Mouse (Mus musculus) E14TG2a.4 (cell line): ENCODE results near the gene Usp5.
"Not testable (repeated sequence)": the region's sequence is repeated elsewhere in the genome, so short reads cannot be mapped to it uniquely, and the experiment has no call there.

Experiments
- H3K27me3 ChIP-seq: 2 replicates; pipeline ENCODE4 v1.6.1; 2014; ENCODE audit warnings: low read length, control low read depth; ENCODE audit not compliant: insufficient read depth
- H3K36me3 ChIP-seq: 2 replicates; pipeline ENCODE4 v1.6.1; 2014; ENCODE audit warnings: low read length, control low read depth; ENCODE audit not compliant: insufficient read depth
- H3K4me1 ChIP-seq: replicated peaks from 2 replicates; pipeline ENCODE4 v1.6.1; 2014; ENCODE audit warnings: low read depth, low read length, control low read depth
- H3K4me3 ChIP-seq: replicated peaks from 2 replicates; pipeline ENCODE4 v1.5.1; 2014; ENCODE audit warnings: mild to moderate bottlenecking, low read length
- H3K9me3 ChIP-seq: 2 replicates; pipeline ENCODE4 v1.6.1; 2014; ENCODE audit warnings: low read length, control low read depth
- CTCF ChIP-seq: conservative IDR thresholded peaks from 2 replicates; pipeline ENCODE4 v1.5.1; 2014; ENCODE audit warnings: low read length
- NANOG ChIP-seq: IDR thresholded peaks from 2 replicates; pipeline ENCODE4 v1.6.1; 2014; ENCODE audit warnings: borderline replicate concordance, low read length, mixed read lengths
- POU5F1 ChIP-seq: IDR thresholded peaks from 2 replicates; pipeline ENCODE4 v1.6.1; 2014; ENCODE audit warnings: low read length, borderline replicate concordance

Gene Usp5

DNA sequence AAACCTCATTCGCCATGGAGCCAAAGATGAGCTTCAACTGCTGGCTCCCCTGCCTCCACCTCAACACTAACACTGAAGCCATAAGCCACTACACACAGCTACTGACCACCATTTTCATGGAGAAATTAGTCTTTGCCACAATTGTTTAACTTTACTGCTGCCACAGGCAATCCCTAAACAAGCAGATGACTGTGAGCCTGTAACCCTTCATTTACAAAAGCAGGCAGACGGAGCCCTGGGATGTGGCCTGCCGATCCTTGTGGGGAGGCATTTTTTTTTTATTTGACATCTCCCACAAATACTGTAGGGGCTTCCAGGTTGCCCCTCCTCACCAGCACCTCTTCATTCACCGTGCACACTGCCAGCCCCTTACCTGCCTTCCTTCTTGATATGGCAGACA lies 12.7 kb downstream of the Usp5 start:
- TF ChIP-seq NANOG (no peak), POU5F1 (no peak), CTCF (no peak)
- H3K36me3 ChIP-seq = peaks cover 85% of the 10 kb centered on the region
- H3K4me3 ChIP-seq = no peak overlapping the region
- peaks cover 47% of the 10 kb centered on the region for H3K4me1 ChIP-seq
- H3K9me3 ChIP-seq = no peaks in the 10 kb centered on the region
- no peaks in the 10 kb centered on the region for H3K27me3 ChIP-seq

DNA sequence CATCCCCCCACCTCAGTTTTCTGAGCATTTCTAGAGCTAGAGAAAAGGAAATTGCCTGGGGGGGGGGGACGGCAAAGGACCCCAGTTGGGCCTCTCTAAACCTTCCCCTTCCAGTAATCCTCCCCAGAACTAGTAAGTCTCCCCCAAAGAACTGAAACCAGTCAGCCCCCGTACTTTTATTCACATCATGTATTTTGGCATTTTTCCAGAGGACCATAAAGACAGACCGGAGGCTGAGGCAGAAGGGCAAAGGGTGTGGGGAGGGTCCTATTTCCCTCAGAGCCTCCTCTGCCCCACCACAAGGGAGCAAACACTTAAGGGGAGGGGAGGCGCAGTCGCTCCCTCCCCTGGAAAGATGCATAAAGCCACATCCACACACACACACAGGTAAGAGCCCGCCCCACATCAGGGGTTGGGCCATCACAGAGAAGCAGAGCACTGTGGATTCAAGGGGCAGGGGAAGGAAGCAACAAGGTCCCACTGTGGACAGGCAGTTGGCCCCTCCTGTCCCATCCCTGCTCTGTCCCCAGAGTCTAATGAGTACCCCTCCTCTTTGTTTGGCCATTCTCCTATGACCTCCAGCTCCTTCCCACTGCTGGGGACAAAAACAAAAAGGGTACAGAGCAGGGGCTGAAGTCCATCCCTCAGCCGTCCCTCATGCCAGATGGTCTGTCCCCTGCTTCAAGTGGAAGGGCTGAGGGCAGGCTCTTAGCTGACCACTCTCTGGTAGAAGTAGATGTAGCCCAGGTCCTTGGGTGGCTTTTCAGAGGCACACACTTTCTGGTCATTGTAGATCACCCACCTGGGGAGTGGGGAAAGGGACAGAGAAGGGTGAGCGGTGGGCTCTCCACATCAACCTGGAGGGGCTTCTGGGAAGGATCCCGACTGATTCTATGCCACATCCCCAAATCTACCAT lies 14.2 kb downstream of the Usp5 start:
- H3K4me1 ChIP-seq = peaks cover 62% of the 10 kb centered on the region
- TF ChIP-seq POU5F1 = no peak
- no peak for TF ChIP-seq CTCF
- no peak for TF ChIP-seq NANOG
- peaks cover 85% of the 10 kb centered on the region for H3K36me3 ChIP-seq
- no peaks in the 10 kb centered on the region for H3K27me3 ChIP-seq
- peak overlapping the region; percentile 87; the same call in 1 of the 2 replicates for H3K4me3 ChIP-seq
- H3K9me3 ChIP-seq = no peaks in the 10 kb centered on the region

DNA sequence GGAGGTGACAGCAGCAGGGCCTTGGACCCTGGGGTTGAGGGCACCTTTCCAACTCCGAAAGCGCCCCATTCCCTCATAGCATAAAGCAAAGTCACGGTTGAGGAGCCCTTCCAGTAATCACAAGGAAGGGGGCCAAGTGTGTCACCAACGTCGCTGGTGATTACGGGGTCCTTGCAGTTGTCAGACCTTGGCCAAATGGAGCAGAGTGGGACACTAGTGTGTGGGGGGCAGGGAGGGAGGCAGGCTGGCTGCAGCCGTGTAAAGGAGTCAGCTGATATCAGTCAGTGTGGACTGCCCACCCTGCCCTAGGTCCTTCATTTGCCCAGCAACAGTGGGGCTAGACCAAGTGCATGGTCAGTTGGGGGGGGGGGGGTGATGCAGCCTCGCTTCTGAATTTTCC lies 14.8 kb downstream of the Usp5 start:
- peak overlapping the region; percentile 87 for H3K4me3 ChIP-seq
- H3K9me3 ChIP-seq = no peaks in the 10 kb centered on the region
- TF ChIP-seq POU5F1 = no peak
- no peak for TF ChIP-seq CTCF
- TF ChIP-seq NANOG = no peak
- peaks cover 68% of the 10 kb centered on the region for H3K4me1 ChIP-seq
- H3K27me3 ChIP-seq = no peaks in the 10 kb centered on the region
- H3K36me3 ChIP-seq = peaks cover 85% of the 10 kb centered on the region

DNA sequence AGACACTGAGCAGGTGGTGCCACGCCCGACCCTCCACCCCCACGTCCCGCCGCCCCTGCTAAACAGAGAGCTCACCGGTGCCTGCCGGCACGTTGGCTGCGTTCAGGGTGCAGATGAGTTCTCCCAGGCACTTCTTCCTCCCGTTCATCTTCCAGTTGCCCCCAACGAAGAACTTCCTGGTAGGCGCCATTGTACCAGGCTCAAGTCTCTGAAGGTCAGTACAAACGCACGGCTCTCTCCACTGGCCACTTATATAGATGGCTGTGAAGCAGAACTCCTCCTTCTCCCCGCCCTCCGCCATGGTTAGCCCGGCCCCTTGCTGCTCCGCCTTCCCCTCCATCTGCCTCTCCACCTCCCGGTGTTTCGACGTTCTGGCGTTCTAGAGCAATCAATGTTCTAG lies 15.4 kb downstream of the Usp5 start, which contains the start of gene Tpi1:
Gene Tpi1 (minus strand): TSS at position 364 of the 400 bp plus-strand sequence.
- Histone ChIP-seq H3K36me3 (peaks cover 83% of the 10 kb centered on the region), H3K4me3 (peak within 1 kb of the TSS; percentile 87), H3K9me3 (no peaks in the 10 kb centered on the region), H3K4me1 (peaks cover 70% of the 10 kb centered on the region), H3K27me3 (no peaks in the 10 kb centered on the region)
- TF ChIP-seq POU5F1 (no peak), NANOG (no peak), CTCF (no peak)

DNA sequence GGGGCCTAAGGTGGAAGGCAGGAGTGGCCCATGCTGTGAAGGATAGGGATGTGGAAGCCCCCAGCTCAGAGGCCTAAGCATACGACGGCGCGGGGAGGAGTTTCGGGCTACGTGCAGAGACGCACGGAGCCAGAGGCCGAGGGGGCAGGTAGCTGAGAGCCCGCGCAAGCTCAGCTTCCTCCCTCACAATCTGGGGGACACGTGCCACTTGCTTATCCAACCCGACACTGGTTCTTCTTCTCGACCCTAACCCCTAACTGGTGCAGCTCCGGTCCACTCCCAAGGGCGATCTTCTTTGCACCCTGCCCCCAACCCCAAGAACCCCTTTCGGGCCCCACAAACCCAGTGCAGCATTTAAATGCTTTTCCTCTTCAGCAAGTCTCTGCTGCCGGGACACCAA lies 15.8 kb downstream of the Usp5 start:
- peaks cover 79% of the 10 kb centered on the region for H3K36me3 ChIP-seq
- peak overlapping the region; percentile 87 for H3K4me3 ChIP-seq
- TF ChIP-seq NANOG = no peak
- no peak for TF ChIP-seq CTCF
- TF ChIP-seq POU5F1 = no peak
- H3K4me1 ChIP-seq = peaks cover 69% of the 10 kb centered on the region
- H3K9me3 ChIP-seq = no peaks in the 10 kb centered on the region
- no peaks in the 10 kb centered on the region for H3K27me3 ChIP-seq

DNA sequence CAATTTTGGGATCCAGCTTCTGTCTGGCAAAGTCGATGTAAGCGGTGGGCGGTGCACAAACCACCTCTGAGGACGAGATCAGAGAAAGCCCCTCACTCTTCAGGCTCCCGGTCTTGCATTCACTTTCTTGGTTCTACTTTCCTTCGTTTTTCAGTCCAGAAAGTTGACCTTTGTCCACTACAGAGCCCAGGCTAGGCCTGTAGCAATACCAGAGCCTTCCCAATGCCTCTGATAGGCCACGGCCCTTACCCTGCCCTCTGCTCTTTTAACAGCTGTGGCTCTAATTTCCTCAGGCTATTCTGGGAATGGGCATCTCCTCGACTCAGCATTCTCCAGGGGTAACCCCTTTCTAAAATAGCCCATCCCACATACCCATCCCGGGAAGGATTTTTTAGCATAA lies 16.4 kb downstream of the Usp5 start:
- peaks cover 72% of the 10 kb centered on the region for H3K36me3 ChIP-seq
- peak overlapping the region; percentile 87 for H3K4me3 ChIP-seq
- peaks cover 68% of the 10 kb centered on the region for H3K4me1 ChIP-seq
- no peaks in the 10 kb centered on the region for H3K27me3 ChIP-seq
- no peaks in the 10 kb centered on the region for H3K9me3 ChIP-seq
- no peak for TF ChIP-seq CTCF
- no peak for TF ChIP-seq POU5F1
- TF ChIP-seq NANOG = no peak

DNA sequence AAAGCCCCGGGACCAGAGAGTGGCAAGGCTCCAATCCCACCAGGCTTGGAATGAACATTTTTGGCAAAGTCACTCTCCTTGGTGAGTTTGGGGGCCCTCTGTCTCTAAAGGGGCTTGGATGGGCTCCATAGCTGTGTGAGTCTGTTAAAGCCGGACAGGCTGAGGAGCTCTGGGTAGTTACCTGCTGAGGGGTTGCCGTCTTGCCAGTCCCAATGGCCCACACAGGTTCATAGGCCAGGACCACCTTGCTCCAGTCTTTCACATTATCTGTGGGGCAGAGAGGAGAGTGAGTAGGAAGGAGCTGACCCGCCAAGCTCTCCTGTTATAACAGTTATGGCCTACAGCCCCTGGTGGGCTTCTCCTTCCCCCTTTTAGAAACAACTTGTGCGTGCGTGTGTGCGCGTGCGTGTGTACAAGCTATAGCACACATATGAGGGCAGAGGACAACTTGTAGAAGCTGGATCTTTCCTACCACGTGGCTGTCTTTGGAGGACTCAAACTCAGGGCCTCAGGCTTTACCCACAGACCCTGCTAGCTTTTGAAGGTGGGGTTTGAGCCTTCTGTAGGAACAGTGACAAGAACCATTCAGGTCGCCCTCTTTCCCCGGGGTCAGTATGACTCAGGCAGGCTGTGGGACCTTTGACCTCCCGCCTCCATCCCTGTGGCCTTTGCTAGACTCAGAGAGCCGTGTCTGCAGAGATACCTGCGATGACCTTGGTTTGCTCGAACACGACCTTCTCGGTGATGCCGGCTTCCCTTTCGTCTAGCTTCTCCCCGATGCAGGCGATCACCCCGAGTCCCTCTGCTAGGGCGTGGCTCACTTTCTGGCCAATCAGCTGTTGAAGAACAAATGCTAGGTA lies 17.4 kb downstream of the Usp5 start:
- H3K36me3 ChIP-seq = peaks cover 63% of the 10 kb centered on the region
- no peak for TF ChIP-seq NANOG
- no peak for TF ChIP-seq POU5F1
- TF ChIP-seq CTCF = no peak
- peaks cover 71% of the 10 kb centered on the region for H3K4me1 ChIP-seq
- H3K4me3 ChIP-seq = peak overlapping the region; percentile 87
- H3K9me3 ChIP-seq = no peaks in the 10 kb centered on the region
- H3K27me3 ChIP-seq = no peaks in the 10 kb centered on the region

DNA sequence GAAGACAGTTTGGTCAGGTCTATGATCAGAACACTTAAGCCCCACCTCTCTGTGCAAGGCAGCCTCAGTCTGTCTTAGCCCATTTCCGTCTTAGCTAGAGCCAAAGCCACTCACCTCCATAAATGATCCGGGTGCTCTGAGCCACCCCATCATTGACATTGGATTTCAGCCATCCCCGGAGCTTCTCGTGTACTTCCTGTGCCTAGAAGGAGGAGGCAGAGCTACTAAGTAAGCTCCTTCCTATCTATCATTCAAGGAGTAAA lies 17.9 kb downstream of the Usp5 start:
- Histone ChIP-seq H3K36me3 (peaks cover 57% of the 10 kb centered on the region), H3K27me3 (no peaks in the 10 kb centered on the region), H3K4me1 (peaks cover 77% of the 10 kb centered on the region), H3K4me3 (peak overlapping the region; percentile 87), H3K9me3 (no peaks in the 10 kb centered on the region)
- TF ChIP-seq NANOG (no peak), POU5F1 (no peak), CTCF (no peak)

DNA sequence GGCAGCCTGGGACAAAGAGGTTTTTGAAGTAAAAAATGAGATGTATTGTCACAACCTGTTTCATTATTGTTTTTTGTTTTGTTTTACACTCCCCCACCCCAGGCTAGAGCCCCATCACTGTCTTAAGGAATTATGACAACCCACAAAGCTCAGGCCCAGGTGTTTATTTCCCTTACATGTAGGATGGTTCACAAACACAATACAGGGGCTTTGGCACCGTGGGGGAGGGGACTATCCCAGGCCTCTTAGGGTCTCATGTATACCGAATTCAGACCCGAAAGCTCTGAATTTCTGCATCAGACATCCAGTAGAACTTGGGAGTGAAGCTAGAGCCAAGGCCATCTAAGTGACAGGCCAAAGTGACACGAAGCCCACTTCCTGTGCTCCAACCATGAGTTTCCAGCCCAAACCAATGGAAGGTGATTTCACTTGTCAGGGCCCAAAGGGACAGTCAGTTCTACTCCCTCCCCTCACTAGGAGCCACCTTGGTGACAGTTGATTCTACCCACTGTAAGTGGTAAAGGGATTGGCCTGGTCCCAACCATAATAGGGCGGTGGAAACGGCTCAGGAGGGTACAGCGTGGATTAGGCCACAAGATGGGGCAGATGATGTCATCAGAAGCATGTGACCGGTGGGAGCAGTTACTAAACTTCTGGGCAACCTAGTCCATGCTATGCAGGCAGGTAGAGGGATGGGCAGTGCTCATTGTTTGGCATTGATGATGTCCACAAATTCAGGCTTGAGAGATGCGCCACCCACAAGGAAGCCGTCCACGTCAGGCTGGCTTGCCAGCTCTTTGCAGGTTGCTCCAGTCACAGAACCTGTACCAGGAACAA lies 18.5 kb downstream of the Usp5 start:
- not testable (repeated sequence) for H3K27me3 ChIP-seq, H3K4me3 ChIP-seq, H3K9me3 ChIP-seq
- peaks cover 52% of the 10 kb centered on the region for H3K36me3 ChIP-seq
- peaks cover 82% of the 10 kb centered on the region for H3K4me1 ChIP-seq
